Mouse (Mus musculus) heart, adult 8-10 months (tissue): ENCODE results near the gene Tmem82. TPM values are rescaled to one million over a fixed set of nuclear protein-coding genes. Genes with fewer than 3 reads are reported as not detected.
A peak's percentile ranks its signal among the peaks of the same experiment; 100 is the strongest.

Experiments used
- DNase-seq: peaks from one replicate; pipeline ENCODE4 v3.0.0; 2022; ENCODE audit warnings: low spot score
- total RNA-seq, 4 experiments: library from RNA; stranded (reverse); gene quantifications; 2 replicates each; pipeline ENCODE4 v1.2.4; 2022

Tmem82 gene
- total RNA-seq, 4 experiments from 2014 or later: 15.0 to 19.3 (median 16.5) TPM

DNA sequence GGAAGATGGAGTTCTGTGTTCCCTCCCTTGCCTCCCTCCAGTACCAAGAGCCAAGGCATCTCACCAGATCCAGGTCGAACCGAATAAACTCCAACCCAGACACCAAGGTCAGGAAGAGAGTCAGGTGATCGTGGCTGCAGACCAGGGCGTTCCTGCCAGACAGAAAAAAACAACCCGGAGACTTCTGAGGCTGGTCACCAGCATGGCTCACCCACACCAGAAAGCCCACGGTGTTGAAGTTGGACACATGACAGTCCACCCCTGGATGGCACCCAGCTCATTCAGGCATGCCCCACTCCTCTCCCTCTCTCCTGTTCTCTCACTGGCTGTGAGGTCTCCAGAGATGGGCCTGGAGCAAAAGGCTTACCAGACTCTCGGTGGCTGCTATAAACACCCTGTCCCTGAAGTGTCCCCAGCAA is 22.9 kb upstream of the Tmem82 start:
- peak; percentile 79 for DNase-seq

DNA sequence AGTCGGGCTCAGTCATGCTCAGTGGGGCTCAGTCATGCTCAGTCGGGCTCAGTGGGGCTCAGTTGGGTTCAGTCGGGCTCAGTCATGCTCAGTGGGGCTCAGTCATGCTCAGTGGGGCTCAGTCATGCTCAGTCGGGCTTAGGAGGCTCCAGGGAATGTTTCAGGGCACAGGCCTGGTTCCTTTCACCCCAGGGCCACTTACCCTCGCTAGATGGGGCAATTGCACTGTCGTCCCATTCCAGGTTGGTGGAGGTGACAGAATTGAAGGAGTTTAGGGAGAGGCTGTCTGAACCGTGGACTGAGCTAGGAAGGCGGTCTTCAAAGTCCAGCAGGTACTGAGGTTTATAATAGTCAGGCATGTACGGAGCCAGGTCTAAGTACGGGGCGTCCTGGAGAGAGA is 21.0 kb upstream of the Tmem82 start:
- no peak for DNase-seq

DNA sequence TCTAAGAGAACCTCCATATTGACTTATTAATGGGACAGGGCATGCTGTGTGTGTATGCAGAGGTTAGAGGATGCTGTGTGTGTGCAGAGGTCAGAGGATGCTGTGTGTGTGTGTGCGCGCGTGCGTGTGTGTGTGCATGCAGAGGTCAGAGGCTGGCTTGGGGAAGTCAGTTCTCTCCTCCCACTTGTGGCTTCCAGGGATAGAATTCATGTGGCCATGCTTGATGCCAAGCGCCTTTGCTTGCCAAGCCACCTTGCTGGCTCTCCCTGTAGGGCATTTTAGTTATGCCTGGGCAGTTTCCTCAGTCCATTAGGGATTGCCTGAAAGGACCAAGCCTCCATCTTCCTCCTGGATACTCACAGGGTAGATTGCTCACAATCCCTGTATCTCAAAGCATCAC is 18.3 kb upstream of the Tmem82 start:
- DNase-seq: peak; percentile 60

DNA sequence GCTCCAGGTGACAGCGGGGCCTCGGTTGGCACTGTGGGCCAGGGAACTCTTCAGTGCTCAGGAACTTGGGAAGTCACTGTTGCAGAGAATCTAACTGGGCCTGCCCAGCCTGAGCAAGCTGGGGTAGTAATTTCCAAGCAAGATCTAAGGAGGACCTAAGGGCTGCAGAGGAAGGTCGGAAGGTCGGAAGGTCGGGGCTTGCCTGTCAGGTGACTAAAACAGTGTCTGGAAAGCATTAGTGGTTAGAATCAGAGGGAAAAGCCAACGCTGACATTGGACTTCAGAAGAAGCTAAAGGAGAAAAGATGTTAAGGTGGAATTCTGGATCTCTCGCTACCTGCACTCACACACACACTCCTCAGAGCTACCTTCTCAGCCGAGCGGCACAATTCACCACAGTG is 17.6 kb upstream of the Tmem82 start:
- DNase-seq: no peak

DNA sequence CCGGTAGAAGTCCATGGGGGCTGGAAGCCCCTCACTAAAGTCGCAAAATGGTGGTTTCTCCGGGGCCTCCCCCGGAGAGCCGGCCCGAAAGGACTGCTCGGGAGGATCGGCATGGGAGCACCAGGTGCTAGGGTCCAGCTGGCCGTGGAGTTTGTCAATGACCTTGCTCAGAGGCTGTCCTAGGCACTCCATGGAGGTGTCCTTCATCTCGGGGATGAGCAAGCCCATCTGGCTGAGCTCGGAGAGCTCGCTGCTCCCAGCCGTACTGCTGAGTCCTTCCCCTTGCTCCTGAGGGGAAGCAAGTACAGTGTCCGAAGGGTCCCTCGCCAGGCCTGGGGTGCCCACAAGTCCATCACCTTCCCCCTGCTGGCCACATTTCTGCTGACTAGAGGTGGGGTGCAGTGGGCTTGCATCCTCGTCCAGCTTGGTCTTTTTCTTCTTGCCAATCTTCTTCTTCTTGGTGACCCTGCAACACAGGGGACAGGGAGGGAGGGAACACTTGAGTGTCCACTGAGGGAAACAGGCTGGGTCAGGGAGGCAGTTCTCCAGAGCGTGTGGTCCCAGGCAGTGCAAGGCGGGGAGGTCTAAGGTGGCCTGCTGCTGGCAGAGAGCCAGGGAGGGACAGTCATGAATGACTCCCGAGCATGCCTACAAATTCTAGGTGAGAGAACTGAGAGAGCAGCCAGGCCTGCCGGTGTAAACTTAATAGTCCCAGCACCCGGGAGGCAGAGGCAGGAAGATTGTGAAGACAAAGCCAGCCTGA is 13.9 kb upstream of the Tmem82 start:
- no peak for DNase-seq

DNA sequence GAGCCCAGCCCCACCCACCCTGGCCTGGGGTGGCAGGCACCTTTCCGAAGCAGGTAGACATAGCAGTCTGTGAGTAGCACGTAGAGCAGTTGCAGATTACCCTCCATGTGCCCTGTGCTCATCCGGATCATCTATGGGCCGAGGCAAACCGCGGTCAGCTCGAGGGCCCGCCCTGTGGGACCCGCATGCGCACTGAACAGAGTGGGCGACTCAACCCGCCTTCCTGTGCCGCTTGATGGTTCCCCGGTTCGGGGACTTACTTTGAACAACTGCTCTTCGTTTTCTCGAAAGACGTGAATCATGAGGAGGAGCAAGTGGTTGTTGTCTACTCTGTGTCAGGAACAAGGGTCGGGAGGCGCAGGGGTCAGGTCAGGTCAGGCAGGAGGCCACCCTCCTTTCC is 12.8 kb upstream of the Tmem82 start:
- DNase-seq: no peak

DNA sequence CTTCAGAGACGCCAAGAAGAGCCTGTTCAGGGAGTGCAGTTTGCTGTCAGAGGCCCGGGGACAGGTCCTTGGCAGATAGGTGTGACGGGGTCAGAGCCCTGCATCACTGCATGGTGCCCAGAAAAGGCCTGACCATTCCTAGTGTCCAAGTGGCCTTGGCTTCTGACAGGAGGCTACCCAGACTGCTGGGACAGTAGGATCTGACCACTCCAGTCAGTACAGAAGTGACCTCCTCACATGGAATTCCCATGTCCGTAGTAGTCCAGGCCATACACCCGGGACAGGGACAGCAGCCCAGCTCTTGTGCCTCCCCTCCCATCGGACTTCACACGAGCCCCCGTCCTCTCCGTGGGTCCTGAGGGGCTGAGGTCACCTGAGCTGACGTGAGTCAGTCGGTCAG is 11.6 kb upstream of the Tmem82 start:
- no peak for DNase-seq

DNA sequence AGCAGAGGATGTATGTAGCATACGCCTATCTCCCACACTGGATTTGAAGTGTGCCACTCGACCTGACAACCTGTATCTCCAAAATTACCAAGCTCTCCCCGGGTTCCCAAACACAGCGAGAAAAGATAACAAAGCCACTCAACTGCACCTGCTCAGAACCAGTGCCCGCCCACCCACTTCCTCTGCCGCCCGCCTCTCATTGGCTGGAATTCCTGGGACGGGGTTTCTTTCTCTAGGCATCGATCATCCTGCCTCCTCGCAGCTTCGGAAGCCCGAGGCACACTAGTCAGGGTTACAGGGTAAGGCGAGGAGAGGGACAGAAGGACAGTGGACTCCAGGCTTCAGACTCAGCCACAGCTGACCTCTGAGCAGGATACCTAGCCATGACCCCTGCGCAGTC is 10.2 kb upstream of the Tmem82 start:
- DNase-seq: no peak

DNA sequence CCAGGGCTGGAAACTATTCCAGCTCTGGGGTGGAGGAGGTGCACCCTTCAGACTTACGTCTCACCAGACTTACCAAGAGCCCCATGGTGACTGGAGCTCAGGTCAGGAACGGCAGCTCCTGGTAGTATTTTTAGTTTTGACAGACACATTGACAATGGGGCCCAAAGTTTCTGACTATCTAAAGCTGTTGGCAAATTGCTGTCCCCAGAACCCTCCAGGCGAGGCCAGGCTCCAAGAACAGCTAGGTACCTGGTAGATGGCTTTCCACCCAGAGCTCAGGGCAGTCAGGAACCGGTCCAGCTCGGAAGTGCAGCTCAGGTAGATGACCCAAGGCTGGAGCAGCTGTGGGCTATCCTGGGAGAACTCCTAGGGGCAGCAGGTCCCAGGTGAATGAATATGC is 9.1 kb upstream of the Tmem82 start:
- no peak for DNase-seq

DNA sequence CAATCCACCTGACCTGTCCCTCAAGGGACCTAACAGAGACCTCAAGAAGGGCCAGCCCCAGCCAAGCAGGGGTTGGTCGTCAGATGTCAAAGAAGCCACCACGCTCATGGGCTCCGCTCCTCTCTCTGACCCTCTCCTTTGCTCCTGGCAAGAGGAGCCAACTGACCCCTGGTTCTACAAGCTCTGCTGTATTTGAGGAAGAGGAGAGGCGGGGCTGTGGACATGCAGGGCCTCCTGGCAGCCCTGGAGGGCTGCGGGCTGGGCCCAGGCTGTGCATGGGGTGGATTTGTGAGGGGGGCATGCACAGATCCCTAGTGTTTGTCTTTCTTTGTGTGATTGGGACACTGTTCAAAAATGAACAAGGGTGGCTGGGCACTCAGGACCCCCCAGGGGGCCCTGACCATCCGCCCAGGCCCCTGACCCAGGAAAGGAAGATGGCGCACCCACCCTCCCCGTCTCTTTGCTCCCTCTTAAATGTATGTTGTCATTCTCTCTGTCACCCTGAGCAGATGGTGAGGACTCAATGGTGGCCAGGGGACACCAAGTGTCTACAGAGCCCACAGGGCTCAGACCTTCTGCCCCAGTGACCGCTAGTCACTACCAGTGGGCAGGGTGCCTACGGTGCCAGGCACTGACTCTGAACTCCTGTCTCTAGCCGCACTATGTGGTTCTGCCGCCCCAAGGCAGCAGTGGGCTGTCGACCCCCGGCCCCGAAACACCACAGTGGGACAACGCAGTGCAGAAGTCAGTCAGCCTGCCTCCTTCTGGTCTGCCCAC is 7.5 kb upstream of the Tmem82 start:
- no peak for DNase-seq

DNA sequence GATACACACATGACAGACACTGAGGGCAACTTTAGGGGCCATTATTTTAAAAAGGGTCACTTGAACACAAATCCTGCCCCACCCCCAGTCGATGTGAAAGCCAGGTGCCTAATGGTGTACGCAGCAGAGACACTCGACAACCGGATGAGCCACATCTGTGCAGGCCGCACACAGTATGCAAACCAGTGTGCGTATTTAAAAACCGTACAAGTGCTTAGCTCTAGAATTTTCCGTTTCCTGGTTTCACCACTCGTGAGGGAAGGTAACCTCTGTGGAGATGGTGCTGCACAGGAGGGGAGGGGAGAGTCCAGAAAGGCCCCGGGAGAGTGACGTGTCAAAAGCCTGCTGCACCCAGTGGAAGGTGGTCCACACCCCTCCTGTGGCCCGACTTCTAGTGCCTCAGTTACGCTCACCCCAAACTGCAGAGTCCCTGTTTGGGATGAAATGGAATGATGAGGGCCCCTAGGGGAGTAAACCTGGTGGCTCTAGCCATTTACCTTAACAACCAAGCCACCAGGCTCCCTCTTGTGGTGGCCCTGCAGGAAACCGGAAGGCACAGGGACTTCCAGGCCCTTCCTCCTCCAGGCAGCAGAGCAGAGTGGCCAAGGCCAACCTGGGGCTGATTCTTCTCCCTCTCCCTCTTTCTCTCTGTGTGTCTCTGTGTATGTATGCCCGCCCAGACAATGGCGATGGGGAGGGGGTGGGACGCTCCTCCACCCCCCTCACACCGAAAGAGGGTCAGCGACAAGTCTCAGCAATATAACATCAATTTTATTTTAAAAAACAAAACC is 6.7 kb upstream of the Tmem82 start:
- no peak for DNase-seq

DNA sequence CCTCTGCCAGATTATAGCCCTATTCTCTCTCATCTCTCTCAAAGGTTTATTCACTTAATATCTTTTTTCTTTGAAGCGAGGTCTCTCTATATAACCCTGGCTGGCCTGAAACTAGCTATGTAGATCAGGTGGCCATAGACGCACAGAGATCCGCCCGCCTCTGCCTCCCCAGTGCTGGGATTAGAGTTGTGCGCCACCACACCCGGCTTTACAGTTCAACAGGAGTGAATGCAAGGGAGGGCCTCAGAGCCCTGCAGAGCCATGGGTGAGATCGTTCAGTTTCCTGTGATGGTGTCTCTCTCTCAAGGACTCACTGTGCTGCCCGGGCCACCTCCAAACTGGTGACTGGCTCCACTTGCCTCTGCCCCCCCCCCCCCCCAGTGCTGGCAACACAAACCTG is 5.7 kb upstream of the Tmem82 start:
- no peak for DNase-seq

DNA sequence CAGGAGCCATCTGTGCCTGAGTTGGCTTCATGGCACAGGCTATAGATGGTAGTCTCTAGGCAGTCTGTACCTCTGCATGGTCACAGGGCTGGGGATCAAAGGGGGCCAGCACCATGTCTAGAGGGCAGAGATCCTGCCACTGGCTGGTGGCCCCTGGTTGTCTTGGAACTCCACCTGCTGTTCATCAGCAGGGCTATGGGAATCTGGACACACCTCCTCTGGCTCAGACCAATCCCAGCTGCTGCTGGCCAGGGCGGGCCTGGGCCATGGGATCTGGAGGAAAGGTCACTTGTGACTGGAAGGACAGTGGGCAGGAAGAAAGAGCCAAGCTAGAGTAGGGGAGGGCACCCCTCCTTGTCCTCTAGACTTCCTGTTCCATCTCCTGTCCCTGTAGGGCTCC is 5.2 kb upstream of the Tmem82 start, which contains the start of gene Slc25a34:
Gene Slc25a34 (minus strand): TSS at position 156 of the 400 bp plus-strand sequence.
- DNase-seq: peak; percentile 76

DNA sequence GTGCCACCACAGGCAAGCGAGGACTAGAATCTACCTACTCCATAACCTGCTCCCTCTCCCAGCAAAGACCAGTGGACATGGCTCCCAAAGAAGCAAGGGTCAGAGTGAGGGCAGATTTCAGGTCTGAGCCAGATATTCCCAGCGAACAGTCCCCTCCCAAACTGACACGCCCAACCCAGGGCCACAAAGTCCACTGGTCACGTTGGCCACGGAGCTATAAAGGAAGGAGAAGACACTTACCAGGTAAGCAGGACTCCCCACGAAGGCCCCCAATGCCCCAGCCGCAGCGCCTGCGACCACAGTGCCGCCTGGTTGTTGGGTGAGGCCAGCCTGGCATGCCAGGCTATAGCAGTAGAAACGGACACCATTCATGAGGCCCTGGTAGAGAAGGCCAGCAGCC is 4.6 kb upstream of the Tmem82 start:
- DNase-seq: no peak

DNA sequence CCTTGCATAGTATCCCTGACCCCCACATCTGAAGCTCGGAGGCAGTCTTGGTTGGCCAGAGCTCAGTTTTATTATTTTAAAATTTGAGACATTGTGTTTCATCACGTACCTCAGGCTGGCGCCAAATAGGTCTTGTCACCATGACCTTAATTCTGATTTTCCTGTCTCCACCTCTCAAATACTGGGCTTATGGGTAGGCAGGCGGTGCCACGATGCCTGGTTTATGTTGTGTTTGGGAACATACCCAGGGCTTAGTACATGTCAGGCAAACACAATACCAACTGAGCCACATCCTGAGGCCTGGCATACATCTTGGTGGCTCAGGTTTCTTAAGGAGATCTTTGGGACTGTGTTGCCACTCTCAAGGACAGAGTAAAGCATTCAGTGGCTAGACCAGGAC is 4.1 kb upstream of the Tmem82 start:
- no peak for DNase-seq

DNA sequence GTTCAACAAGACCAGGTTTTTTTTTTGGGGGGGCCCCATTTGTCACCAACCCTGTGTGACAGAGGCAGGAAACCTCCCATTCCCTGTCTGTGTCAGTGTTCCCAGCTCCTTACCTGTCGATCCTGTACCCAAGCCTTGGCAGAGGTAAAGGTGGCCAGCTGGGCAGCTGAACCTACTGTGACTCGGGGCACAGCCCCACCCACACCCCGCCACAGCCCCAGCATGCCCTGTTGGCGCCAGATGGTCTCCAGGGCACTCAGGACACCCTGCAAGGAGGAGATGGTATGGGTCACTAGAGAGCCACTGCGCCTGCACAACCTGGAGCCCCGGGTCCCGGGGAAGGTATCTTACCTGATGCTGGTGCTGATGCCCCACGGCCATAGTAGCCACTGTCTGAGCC is 3.7 kb upstream of the Tmem82 start:
- no peak for DNase-seq

DNA sequence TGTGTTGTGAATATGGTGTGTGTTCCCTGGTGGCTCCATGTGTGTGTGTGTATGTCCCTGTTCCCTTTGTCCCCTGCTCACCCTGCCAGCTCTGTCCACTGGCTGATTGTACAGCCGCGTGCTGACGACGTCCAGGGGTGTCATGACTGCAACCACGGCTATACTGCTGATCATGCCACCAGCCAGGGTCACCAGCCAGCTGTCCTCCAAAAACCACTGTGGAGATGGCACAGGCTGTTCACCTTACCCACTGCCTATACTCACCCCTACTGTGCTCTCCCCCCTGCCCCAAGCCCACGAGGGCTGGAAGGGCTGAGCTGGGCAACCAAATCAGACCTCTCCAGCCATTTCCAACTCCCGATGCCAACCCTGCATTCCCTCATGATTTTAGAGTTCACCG is 2.9 kb upstream of the Tmem82 start:
- no peak for DNase-seq

DNA sequence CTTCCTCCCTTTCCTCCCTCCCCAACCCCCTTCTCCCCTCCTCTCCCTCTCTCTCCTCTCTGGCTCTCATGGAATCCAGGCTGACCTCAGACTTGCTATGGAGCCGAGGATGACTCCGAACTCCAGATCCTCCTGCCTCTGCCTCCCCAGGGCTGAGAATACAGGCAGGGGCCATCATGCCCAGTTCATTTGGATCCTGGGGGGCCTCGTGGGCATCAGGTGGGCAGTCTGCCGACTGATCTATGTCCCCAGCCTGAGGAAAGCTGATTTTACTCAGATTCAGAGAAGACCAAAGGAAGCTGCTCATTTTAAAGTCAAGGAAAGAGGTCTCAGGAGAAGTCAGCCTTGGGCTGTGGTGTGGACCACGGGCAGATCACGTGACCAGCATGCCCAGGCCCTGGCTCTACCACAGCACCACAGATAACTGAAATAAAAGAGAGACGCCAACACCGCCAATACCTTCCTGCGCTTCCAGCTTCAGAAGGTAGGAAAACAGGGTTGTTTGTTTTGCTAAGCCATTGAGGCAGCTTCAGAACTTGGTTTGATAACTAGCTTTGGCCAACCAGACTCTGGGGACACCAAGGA is 958 bp upstream of the Tmem82 start:
- no peak for DNase-seq

DNA sequence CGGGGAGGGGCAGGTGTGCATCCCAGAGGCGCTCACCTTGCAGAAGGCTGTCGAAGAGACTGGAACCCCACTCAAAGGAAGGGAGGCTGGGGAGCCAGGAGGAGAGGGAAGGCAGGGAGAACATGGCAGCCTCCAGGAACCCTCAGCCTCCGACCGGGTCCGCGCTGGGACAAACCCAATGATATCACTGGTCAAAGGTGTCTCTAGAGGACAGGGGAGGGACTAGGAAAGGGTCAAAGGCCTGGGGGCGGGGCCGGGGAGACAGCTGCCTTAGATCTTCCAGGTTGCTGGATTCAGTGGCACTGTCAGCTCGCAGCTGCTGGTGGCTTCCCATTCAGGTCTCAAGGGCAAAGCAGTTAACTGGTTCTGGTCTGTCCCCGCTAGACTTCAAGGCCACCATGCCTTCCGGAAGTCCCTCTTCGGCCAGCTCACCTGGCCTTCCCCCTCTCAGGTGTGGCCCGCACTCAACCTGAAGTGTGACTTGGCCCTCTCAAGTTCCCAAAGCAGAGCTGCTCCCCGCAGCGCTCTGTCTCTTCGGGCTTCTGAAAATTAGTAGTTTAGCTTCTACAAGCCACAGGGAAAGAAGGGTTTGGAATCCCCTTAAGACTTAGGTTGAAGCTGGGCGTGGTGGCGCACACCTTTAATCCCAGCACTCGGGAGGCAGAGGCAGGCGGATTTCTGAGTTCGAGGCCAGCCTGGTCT is 419 bp downstream of the Tmem82 start:
- DNase-seq: no peak

DNA sequence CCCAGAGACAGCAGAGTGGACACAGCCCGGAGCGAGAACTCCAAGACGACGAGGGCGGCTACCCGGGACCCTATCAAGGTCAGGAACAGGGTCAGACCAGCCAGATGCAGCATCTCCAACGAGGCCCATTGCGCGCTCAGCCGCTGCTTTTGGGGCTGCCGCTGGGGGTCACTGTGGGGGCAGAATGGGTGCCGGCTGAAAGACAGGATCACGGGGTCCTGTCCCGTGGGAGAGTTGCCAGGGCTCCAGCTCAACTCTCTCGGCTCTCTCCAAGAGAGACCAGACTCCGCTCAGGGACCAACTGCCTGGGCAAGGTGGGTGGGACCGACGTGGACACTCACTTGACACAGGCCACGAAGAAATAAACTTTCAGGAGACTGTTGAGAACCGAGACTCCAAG is 1.1 kb downstream of the Tmem82 start:
- DNase-seq: peak; percentile 69

DNA sequence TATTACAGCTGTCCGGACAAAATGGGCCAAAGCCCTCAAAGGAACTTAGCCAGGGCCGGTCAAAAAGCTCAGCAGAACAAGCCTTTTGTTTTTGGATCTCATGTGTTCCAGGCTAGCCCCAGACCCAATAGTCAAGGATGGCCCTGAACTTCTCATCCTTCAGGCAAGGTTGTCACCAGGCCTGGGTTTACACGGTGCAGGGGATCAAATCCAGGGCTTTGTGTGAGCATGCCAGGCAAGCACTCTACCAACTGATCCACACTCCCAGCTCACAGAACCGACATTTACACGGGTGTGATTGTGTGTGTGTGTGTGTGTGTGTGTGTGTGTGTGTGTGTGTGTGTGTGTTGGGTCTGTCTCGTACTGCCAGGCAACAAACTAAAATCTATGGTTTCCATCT is 1.6 kb downstream of the Tmem82 start:
- no peak for DNase-seq
